Mouse (Mus musculus) liver, embryonic 14.5 days (tissue): ENCODE data around the gene Tufm. TPM values are rescaled to one million over a fixed set of nuclear protein-coding genes. Genes with fewer than 3 reads are reported as not detected.

Experiments used
- ATAC-seq: fragments of 200-750 bp; cut with Nextera tagmentation; 2 replicates; pipeline ENCODE4 v1.8.0; 2017; ENCODE audit warnings: moderate number of reproducible peaks, mild to moderate bottlenecking, moderate library complexity; ENCODE audit not compliant: insufficient read depth
- DNase-seq, 3 experiments: peaks; one replicate each; pipeline ENCODE4 v3.0.0-alpha.2; 2012 to 2013; ENCODE audit warnings: low read depth in 3 of 3, low spot score in 3 of 3
- H3K27ac ChIP-seq: fragments of 300-500 bp; sonication (generic); 2 replicates; pipeline ENCODE4 v1.5.1; 2014; ENCODE audit warnings: moderate library complexity, mild to moderate bottlenecking, control low read depth, inconsistent platforms
- H3K27me3 ChIP-seq: fragments of 300-500 bp; sonication (generic); 2 replicates; pipeline ENCODE4 v1.6.1; 2014; ENCODE audit warnings: mild to moderate bottlenecking, low read length, moderate library complexity; ENCODE audit not compliant: control insufficient read depth, insufficient read depth
- H3K36me3 ChIP-seq: fragments of 300-500 bp; sonication (generic); replicated peaks from 2 replicates; pipeline ENCODE4 v1.6.1; 2014; ENCODE audit warnings: low read depth; ENCODE audit not compliant: control insufficient read depth, insufficient read depth
- H3K4me1 ChIP-seq, 2 experiments: fragments of 200-500 bp in 1 of 2; fragments of 300-500 bp in 1 of 2; sonication (generic) in 1 of 2; replicated peaks; 2 replicates each; pipeline ENCODE4 v1.6.1; 2012 to 2014; ENCODE audit warnings: antibody characterized with exemption in 1 of 2, inconsistent platforms in 1 of 2, low read length in 1 of 2; ENCODE audit not compliant: control insufficient read depth in 2 of 2, insufficient read depth in 2 of 2
- H3K4me2 ChIP-seq: fragments of 300-500 bp; sonication (generic); 2 replicates; pipeline ENCODE4 v1.6.1; 2014; ENCODE audit warnings: low read depth, mild to moderate bottlenecking, control low read depth, moderate library complexity
- H3K4me3 ChIP-seq, 2 experiments: fragments of 200-500 bp in 1 of 2; fragments of 300-500 bp in 1 of 2; sonication (generic) in 1 of 2; 2 replicates each; pipeline ENCODE4 v1.5.1; 2012 to 2014; ENCODE audit warnings: low read depth in 2 of 2, low read length in 2 of 2, mild to moderate bottlenecking in 2 of 2, control low read depth in 1 of 2, inconsistent platforms in 1 of 2, moderate library complexity in 1 of 2; ENCODE audit not compliant: insufficient read depth in 1 of 2
- H3K9ac ChIP-seq: fragments of 300-500 bp; sonication (generic); replicated peaks from 2 replicates; pipeline ENCODE4 v1.6.1; 2014; ENCODE audit warnings: mild to moderate bottlenecking, control low read depth, moderate library complexity
- H3K9me3 ChIP-seq: fragments of 300-500 bp; sonication (generic); 2 replicates; pipeline ENCODE4 v1.6.1; 2016; ENCODE audit warnings: low read length, mixed read lengths; ENCODE audit not compliant: control insufficient read depth
- CTCF ChIP-seq: IDR thresholded peaks from 2 replicates; pipeline ENCODE4 v1.5.1; 2016; ENCODE audit warnings: antibody characterized with exemption, low read depth, control low read depth
- EP300 ChIP-seq: IDR thresholded peaks from 2 replicates; pipeline ENCODE4 v1.6.1; 2016; ENCODE audit warnings: antibody characterized with exemption, low read depth
- WGBS: fragments of 180-500 bp; shearing (Covaris S2); extraction: QIAGEN DNeasy Blood & Tissue Kit; methylation state at CpG from one replicate; pipeline ENCODE4 v1.1.7; 2014; ENCODE audit not compliant: insufficient replicate concordance; 5-methylcytosine and 5-hydroxymethylcytosine counted together
- polyA plus RNA-seq, 2 experiments: library from polyadenylated mRNA; depleted of rRNA in 1 of 2; stranded (reverse) in 1 of 2; unstranded in 1 of 2; fragments of >200 nt; fragmentation: Nextera tagmentation in 1 of 2; extraction: Ambion mirVana in 1 of 2; gene quantifications; 2 replicates each; pipeline versions ENCODE4 v1.2.1 to v1.2.3; 2012 to 2014

The Tufm gene
- polyA plus RNA-seq, 2 experiments, result 67.8 to 73.2 TPM

DNA sequence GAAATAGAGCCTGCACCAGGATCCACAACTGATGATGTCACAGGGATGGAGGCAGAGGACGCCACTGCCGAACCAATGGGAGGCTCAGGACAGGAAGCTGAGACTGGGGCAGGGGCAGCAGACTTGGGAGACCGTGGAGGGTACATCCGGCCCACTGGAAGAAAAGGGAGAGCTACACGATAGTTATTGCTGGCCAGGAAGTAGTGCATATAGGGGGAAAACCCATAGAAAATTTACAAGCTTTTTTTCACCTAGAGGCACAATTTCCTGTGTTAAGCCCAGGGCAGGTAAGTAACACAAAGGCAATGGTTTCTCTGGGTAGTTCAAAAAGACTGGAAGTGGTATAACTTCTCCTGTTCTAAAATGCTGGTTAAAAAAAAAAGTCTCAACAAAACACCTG lies 9.3 kb downstream of the Tufm start:
- Histone ChIP-seq H3K9me3 (no peaks in the 10 kb centered on the region), H3K4me1 (peaks cover 0 to 5% of the 10 kb centered on the region in 2 experiments; a peak in 3 of 4 replicates), H3K27ac (no peak overlapping the region), H3K36me3 (peaks cover 96% of the 10 kb centered on the region), H3K9ac (no peak overlapping the region), H3K4me2 (no peak overlapping the region), H3K4me3 (no peak overlapping the region), H3K27me3 (no peaks in the 10 kb centered on the region)
- DNase-seq (no peak), ATAC-seq (no peak)
- 88% methylated on average over 5 of the region's 5 CpGs for WGBS
- no peak for TF ChIP-seq EP300
- no peak for TF ChIP-seq CTCF

- ATAC-seq (no peak), DNase-seq (no peak)
- TF ChIP-seq EP300, result no peak
- TF ChIP-seq CTCF, result no peak
- Histone ChIP-seq H3K9me3 (no peaks in the 10 kb centered on the region), H3K27me3 (no peaks in the 10 kb centered on the region), H3K4me2 (no peak overlapping the region), H3K36me3 (peaks cover 82% of the 10 kb centered on the region), H3K9ac (no peak overlapping the region), H3K4me1 (peaks cover 0 to 5% of the 10 kb centered on the region in 2 experiments; a peak in 3 of 4 replicates), H3K27ac (no peak overlapping the region), H3K4me3 (no peak overlapping the region)
- WGBS, result 90% methylated on average over 12 of the region's 12 CpGs
These were observed 10.8 kb downstream of the Tufm start for GRCm38 (mm10) chr7:126497966-126498365.

DNA sequence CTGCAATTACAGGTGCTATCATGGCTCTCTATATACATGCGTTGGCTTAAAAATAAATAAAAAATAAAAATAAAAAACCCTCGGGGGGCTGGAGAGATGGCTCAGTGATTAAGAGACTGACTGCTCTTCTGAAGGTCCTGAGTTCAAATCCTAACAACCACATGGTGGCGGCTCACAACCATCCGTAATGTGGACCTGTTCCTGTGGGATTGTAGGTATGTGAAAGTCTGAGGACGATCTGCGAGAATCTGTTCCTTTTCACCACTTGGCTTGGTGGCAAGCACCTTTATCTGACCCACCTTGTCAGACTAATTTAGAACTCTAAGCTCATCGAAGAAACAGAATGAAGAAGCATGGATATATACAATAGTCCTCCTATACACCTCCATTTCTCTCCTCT lies 12.3 kb downstream of the Tufm start:
- peaks cover 68% of the 10 kb centered on the region for H3K36me3 ChIP-seq
- no peak for ATAC-seq
- H3K27me3 ChIP-seq, result no peaks in the 10 kb centered on the region
- no peak overlapping the region for H3K9ac ChIP-seq
- peaks cover 5 to 6% of the 10 kb centered on the region in 2 experiments; a peak in 3 of 4 replicates for H3K4me1 ChIP-seq
- no peak for TF ChIP-seq EP300
- no peak for TF ChIP-seq CTCF
- H3K27ac ChIP-seq, result no peak overlapping the region
- no peaks in the 10 kb centered on the region for H3K9me3 ChIP-seq
- no peak overlapping the region for H3K4me3 ChIP-seq
- no peak for DNase-seq
- H3K4me2 ChIP-seq, result no peak overlapping the region
- WGBS, result 82% methylated on average over 7 of the region's 7 CpGs

- Histone ChIP-seq H3K9ac (peak overlapping the region; percentile 97), H3K9me3 (no peaks in the 10 kb centered on the region), H3K4me2 (peak overlapping the region; percentile 81), H3K27me3 (no peaks in the 10 kb centered on the region), H3K27ac (peak overlapping the region; percentile 95), H3K4me1 (peaks cover 5 to 6% of the 10 kb centered on the region in 2 experiments; a peak in 3 of 4 replicates), H3K4me3 (peak overlapping the region; percentile 92 to 98), H3K36me3 (peaks cover 45% of the 10 kb centered on the region)
- no peak for ATAC-seq
- no peak for DNase-seq
- 2% methylated on average over 9 of the region's 9 CpGs for WGBS
- TF ChIP-seq EP300 (no peak), CTCF (peak; percentile 21; the same call in 1 of the 2 replicates)
These were observed 14.5 kb downstream of the Tufm start for GRCm38 (mm10) chr7:126501684-126502022.

GRCm38 (mm10) chr7:126502023-126502741 lies 15.0 kb downstream of the Tufm start:
- ATAC-seq (peak; percentile 79), DNase-seq (peak; percentile 86 to 90 (median 88))
- Histone ChIP-seq H3K27me3 (no peaks in the 10 kb centered on the region), H3K36me3 (peaks cover 40% of the 10 kb centered on the region), H3K9me3 (no peaks in the 10 kb centered on the region), H3K4me3 (peak overlapping the region; percentile 92 to 98), H3K9ac (peak overlapping the region; percentile 97), H3K27ac (peak overlapping the region; percentile 95), H3K4me2 (peak overlapping the region; percentile 81), H3K4me1 (peaks cover 5 to 6% of the 10 kb centered on the region in 2 experiments; a peak in 3 of 4 replicates)
- under 1% methylated on average over 54 of the region's 57 CpGs for WGBS
- TF ChIP-seq EP300 (peak; percentile 21; the same call in 1 of the 2 replicates), CTCF (0 out of 2 replicates have a peak, but pooled peaks have one; percentile 0)
